Mouse (Mus musculus) midbrain, embryonic 16.5 days (tissue): ENCODE measurements around the gene Gse1. TPM values are rescaled to one million over a fixed set of nuclear protein-coding genes. Genes with fewer than 3 reads are reported as not detected.

Experiments used
- ATAC-seq: fragments of 200-750 bp; cut with Nextera tagmentation; 2 replicates; pipeline ENCODE4 v1.8.0; 2017; ENCODE audit warnings: moderate TSS enrichment
- H3K27ac ChIP-seq: fragments of 300-500 bp; sonication (generic); 2 replicates; pipeline ENCODE4 v1.5.1; 2014; ENCODE audit warnings: mild to moderate bottlenecking, low read length, mixed read lengths
- H3K27me3 ChIP-seq: fragments of 300-500 bp; sonication (generic); 2 replicates; pipeline ENCODE4 v1.6.1; 2014; ENCODE audit warnings: low read depth, low read length, mixed read lengths; ENCODE audit not compliant: control insufficient read depth, insufficient read depth
- H3K36me3 ChIP-seq: fragments of 300-500 bp; sonication (generic); 2 replicates; pipeline ENCODE4 v1.6.1; 2014; ENCODE audit warnings: mild to moderate bottlenecking, low read length, moderate library complexity, mixed read lengths; ENCODE audit not compliant: control insufficient read depth, insufficient read depth
- H3K4me1 ChIP-seq: fragments of 300-500 bp; sonication (generic); 2 replicates; pipeline ENCODE4 v1.6.1; 2014; ENCODE audit warnings: mild to moderate bottlenecking, low read length, mixed read lengths; ENCODE audit not compliant: control insufficient read depth, insufficient read depth
- H3K4me2 ChIP-seq: fragments of 300-500 bp; sonication (generic); 2 replicates; pipeline ENCODE4 v1.6.1; 2014; ENCODE audit warnings: mild to moderate bottlenecking, low read length, mixed read lengths
- H3K4me3 ChIP-seq: fragments of 300-500 bp; sonication (generic); 2 replicates; pipeline ENCODE4 v1.5.1; 2014; ENCODE audit warnings: low read depth, mild to moderate bottlenecking, low read length, moderate library complexity, mixed read lengths
- H3K9ac ChIP-seq: fragments of 300-500 bp; sonication (generic); 2 replicates; pipeline ENCODE4 v1.6.1; 2014; ENCODE audit warnings: low read depth, low read length, mixed read lengths
- H3K9me3 ChIP-seq: fragments of 300-500 bp; sonication (generic); replicated peaks from 2 replicates; pipeline ENCODE4 v1.6.1; 2014; ENCODE audit warnings: mild to moderate bottlenecking, low read length, mixed read lengths; ENCODE audit not compliant: control insufficient read depth, poor library complexity, severe bottlenecking
- WGBS: fragments of 180-500 bp; shearing (Covaris S2); extraction: QIAGEN DNeasy Blood & Tissue Kit; methylation state at CpG from one replicate; pipeline ENCODE4 v1.1.7; 2014; 5-methylcytosine and 5-hydroxymethylcytosine counted together
- polyA plus RNA-seq: library from polyadenylated mRNA; unstranded; fragments of >200 nt; fragmentation: Nextera tagmentation; extraction: Ambion mirVana; gene quantifications from 2 replicates; pipeline ENCODE4 v1.2.1, GENCODE M21; 2015

The Gse1 gene
- polyA plus RNA-seq, 1 experiment from 2014 or later, result 13.3 TPM

- no peaks in the 10 kb centered on the region for H3K36me3 ChIP-seq
- no peaks in the 10 kb centered on the region for H3K27me3 ChIP-seq
- 39% methylated on average over 14 of the region's 14 CpGs for WGBS
- no peak overlapping the region for H3K27ac ChIP-seq
- ATAC-seq, result no peak
- H3K9me3 ChIP-seq, result no peaks in the 10 kb centered on the region
- H3K4me2 ChIP-seq, result peak overlapping the region; percentile 89
- peak overlapping the region; percentile 76 for H3K4me3 ChIP-seq
- H3K9ac ChIP-seq, result peak overlapping the region; percentile 10; the same call in 1 of the 2 replicates
- peaks cover 62% of the 10 kb centered on the region for H3K4me1 ChIP-seq
These were observed 264.1 kb downstream of the Gse1 start for GRCm38 (mm10) chr8:120492193-120492880.

DNA sequence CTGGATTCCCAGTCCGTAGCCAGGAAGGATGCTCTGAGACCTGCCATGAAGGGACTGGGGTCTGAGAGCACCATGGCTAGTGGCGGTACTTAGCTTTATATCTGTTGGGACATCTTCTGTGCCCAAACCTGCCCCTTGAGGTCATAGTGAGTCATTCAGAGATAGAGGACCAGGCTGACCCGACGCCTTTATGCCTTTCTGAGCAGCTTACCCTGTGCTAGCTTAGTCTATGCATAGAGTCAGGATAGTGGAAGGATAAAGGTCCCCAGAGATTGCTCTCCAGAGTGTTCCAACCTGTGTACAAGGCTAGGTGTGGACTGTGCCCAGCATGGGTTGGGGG, 264.6 kb downstream of the Gse1 start:
- Histone ChIP-seq H3K9me3 (no peaks in the 10 kb centered on the region), H3K4me1 (peaks cover 67% of the 10 kb centered on the region), H3K27me3 (no peaks in the 10 kb centered on the region), H3K4me2 (peak overlapping the region; percentile 89), H3K27ac (no peak overlapping the region), H3K9ac (peak overlapping the region; percentile 33; the same call in 1 of the 2 replicates), H3K4me3 (peak overlapping the region; percentile 76), H3K36me3 (no peaks in the 10 kb centered on the region)
- 54% methylated on average over 4 of the region's 4 CpGs for WGBS
- ATAC-seq, result no peak

DNA sequence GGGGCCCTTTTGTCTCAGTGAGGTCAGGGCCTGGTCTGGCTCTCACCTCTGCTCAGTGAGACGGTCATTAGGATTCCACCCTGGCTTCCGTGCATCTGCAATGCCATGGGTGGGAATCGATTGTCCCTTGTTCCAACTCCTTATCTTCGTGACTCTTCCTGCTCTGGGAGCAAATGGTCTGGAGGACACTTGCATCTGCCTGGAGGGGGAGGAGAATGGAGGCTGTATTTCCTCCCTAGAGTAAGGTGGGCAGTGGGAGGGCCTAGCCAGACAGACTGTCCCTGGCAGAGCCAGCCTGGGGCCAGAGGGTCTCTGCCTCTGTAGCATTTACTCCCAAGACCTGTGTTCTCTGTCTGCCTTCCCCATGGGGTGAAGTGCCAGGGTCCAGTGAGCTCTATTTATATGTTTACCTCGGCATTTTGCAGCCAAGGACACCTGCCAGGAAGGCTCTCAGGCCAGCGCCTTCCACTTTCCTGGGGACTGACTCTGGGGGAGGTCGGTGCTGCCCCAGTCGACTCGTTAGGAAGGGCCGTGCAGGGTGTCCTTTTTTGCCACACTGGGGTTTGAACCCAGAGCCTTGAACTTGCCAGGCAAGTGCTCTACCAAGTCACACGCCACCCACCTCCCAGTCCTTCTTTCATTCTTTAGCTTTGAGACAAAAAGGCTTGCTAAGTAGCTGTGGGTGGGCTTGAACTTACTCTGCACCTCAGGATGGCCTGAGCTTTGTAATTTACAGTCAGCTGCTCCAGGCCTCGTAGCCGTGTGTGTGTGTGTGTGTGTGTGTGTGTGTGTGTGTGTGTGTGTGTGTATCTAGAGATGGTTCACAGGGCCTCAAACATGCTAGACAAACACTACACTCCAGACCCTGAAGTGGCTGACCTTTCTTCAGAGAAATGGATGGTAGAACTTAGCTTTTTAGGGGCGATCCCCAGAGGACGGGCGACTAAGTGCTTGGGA, 265.5 kb downstream of the Gse1 start:
- Histone ChIP-seq H3K27me3 (no peaks in the 10 kb centered on the region), H3K4me2 (peak overlapping the region; percentile 89), H3K36me3 (no peaks in the 10 kb centered on the region), H3K4me1 (peaks cover 76% of the 10 kb centered on the region), H3K27ac (no peak overlapping the region), H3K4me3 (peak overlapping the region; percentile 10), H3K9me3 (no peaks in the 10 kb centered on the region), H3K9ac (peak overlapping the region; percentile 33; the same call in 1 of the 2 replicates)
- no peak for ATAC-seq
- 55% methylated on average over 16 of the region's 16 CpGs for WGBS

DNA sequence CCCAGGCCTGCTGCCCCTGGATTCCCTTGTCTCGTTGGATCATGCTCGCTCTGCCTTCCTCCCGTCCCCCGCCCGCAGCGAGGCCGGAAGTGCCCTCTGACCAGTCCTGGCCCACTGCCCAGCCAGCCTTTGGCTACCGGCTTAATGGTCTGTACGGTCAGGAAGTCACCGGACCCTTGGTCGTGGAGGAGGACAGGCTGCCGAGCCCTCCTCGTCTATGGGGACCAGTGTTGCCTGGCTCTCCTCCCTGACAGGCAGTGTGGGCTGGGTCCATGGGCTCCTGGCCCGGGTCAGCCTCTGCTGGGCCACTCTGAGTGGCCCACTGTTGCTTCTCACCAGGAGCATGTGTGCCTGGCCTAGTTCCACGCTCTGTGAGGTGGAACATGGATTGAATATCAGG, 266.6 kb downstream of the Gse1 start:
- Histone ChIP-seq H3K4me1 (peaks cover 84% of the 10 kb centered on the region), H3K27ac (peak overlapping the region; percentile 12), H3K4me2 (peak overlapping the region; percentile 89), H3K4me3 (peak overlapping the region; percentile 6; the same call in 1 of the 2 replicates), H3K36me3 (no peaks in the 10 kb centered on the region), H3K27me3 (no peaks in the 10 kb centered on the region), H3K9ac (peak overlapping the region; percentile 51), H3K9me3 (no peaks in the 10 kb centered on the region)
- WGBS, result 30% methylated on average over 15 of the region's 15 CpGs
- ATAC-seq, result no peak

- ATAC-seq, result no peak
- no peaks in the 10 kb centered on the region for H3K36me3 ChIP-seq
- no peak overlapping the region for H3K4me3 ChIP-seq
- H3K4me1 ChIP-seq, result peaks cover 81% of the 10 kb centered on the region
- H3K9ac ChIP-seq, result no peak overlapping the region
- H3K27ac ChIP-seq, result no peak overlapping the region
- WGBS, result 54% methylated on average over 5 of the region's 5 CpGs
- no peaks in the 10 kb centered on the region for H3K27me3 ChIP-seq
- H3K9me3 ChIP-seq, result no peaks in the 10 kb centered on the region
- peak overlapping the region; percentile 89 for H3K4me2 ChIP-seq
These were observed 267.2 kb downstream of the Gse1 start for GRCm38 (mm10) chr8:120495461-120495860.

DNA sequence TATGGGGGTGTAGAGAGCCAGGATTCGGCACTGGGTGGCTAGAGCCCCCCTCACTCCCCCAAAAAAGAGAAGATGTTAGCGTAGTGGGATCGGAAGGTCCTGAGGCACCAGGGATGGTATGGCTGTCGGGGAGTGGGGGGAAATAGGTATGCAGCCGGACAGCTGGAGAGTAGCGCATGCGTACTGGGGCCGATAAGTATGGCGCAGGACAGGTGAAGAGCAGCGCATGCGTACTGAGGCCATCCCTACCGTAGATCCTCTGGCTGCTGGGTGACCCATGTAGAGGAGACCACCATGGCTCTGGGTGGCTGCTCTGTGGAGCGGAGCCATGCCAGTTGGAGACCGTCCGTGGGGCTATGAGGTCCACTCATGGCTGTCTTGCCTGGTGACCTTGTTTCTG, 268.2 kb downstream of the Gse1 start:
- no peak overlapping the region for H3K27ac ChIP-seq
- H3K4me3 ChIP-seq, result no peak overlapping the region
- H3K4me2 ChIP-seq, result no peak overlapping the region
- H3K36me3 ChIP-seq, result no peaks in the 10 kb centered on the region
- H3K27me3 ChIP-seq, result no peaks in the 10 kb centered on the region
- no peak overlapping the region for H3K9ac ChIP-seq
- 93% methylated on average over 15 of the region's 15 CpGs for WGBS
- no peaks in the 10 kb centered on the region for H3K9me3 ChIP-seq
- ATAC-seq, result no peak
- H3K4me1 ChIP-seq, result peaks cover 74% of the 10 kb centered on the region

GRCm38 (mm10) chr8:120497503-120497946, 269.3 kb downstream of the Gse1 start:
- Histone ChIP-seq H3K4me2 (peak overlapping the region; percentile 44), H3K27me3 (no peaks in the 10 kb centered on the region), H3K9ac (peak overlapping the region; percentile 23; the same call in 1 of the 2 replicates), H3K4me1 (peaks cover 64% of the 10 kb centered on the region), H3K4me3 (no peak overlapping the region), H3K36me3 (no peaks in the 10 kb centered on the region), H3K27ac (peak overlapping the region; percentile 65), H3K9me3 (no peaks in the 10 kb centered on the region)
- WGBS, result 8% methylated on average over 11 of the region's 11 CpGs
- peak; percentile 8; the same call in 1 of the 2 replicates for ATAC-seq

GRCm38 (mm10) chr8:120498349-120498831, 270.1 kb downstream of the Gse1 start:
- peak; percentile 43; the same call in 1 of the 2 replicates for ATAC-seq
- peak overlapping the region; percentile 44 for H3K4me2 ChIP-seq
- H3K9me3 ChIP-seq, result no peaks in the 10 kb centered on the region
- no peaks in the 10 kb centered on the region for H3K36me3 ChIP-seq
- peak overlapping the region; percentile 65 for H3K27ac ChIP-seq
- H3K27me3 ChIP-seq, result no peaks in the 10 kb centered on the region
- no peak overlapping the region for H3K4me3 ChIP-seq
- 18% methylated on average over 4 of the region's 4 CpGs for WGBS
- peak overlapping the region; percentile 23; the same call in 1 of the 2 replicates for H3K9ac ChIP-seq
- peaks cover 62% of the 10 kb centered on the region for H3K4me1 ChIP-seq
